Mouse (Mus musculus) megakaryocyte, embryonic 14.5 days (primary cell): ENCODE data around the gene Bnip2.

Experiments used
- FLI1 ChIP-seq: IDR thresholded peaks from 2 replicates; pipeline ENCODE4 v1.6.1; 2012; ENCODE audit warnings: low read length, inconsistent platforms, mixed read lengths
- GATA1 ChIP-seq: IDR thresholded peaks from 3 replicates; pipeline ENCODE4 v1.6.1; 2012; ENCODE audit warnings: mixed read lengths, low read length, inconsistent platforms, borderline replicate concordance

- TF ChIP-seq GATA1, result no peak
- no peak for TF ChIP-seq FLI1
These were observed 32.3 kb downstream of the Bnip2 start for GRCm38 (mm10) chr9:70021610-70022009.
